Mouse (Mus musculus): Measurements from ENCODE around the gene Tmem243. TPM values are rescaled to one million over a fixed set of nuclear protein-coding genes. Genes with fewer than 3 reads are reported as not detected.

Gene Tmem243
- polyA plus RNA-seq, 1 experiment = 20.8 TPM

DNA sequence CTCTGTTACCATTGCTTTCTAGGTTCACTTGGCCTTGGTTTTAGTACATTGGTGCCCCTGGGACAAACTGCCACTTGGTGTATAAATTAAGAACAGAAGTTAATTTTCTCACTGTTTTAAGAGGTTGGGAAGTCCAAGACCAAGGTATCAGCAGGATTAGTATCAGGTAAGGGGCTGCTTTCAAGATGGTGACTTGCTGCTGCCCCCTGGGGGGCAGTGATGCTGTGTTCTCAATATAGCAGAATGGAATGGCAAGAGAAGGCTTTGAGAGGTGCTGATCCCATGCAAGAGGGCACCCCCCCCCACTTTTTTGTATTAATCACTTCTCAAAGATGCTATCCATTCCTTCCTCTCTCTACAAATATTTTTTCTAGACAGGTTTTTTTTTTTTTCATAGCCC lies 9.1 kb downstream of the Tmem243 start:
- no peaks in the 10 kb centered on the region for H3K27me3 ChIP-seq (ENCODE audit: control insufficient read depth, insufficient read depth, low read length)
- H3K4me1 ChIP-seq (ENCODE audit: control insufficient read depth, insufficient read depth, low read length) = peaks cover 1% of the 10 kb centered on the region
- no peak for DNase-seq
- H3K4me3 ChIP-seq (replicated peaks; ENCODE audit: insufficient read depth, low read depth, low read length) = no peak overlapping the region
- TF ChIP-seq POLR2A (IDR thresholded peaks at IDR 0.05; ENCODE audit: borderline replicate concordance, insufficient read depth, low read length) = no peak
- TF ChIP-seq CTCF (IDR thresholded peaks at IDR 0.05; ENCODE audit: borderline replicate concordance, insufficient read depth, low read depth, low read length) = no peak
- no peak overlapping the region for H3K27ac ChIP-seq (ENCODE audit: insufficient read depth, low read length)

DNA sequence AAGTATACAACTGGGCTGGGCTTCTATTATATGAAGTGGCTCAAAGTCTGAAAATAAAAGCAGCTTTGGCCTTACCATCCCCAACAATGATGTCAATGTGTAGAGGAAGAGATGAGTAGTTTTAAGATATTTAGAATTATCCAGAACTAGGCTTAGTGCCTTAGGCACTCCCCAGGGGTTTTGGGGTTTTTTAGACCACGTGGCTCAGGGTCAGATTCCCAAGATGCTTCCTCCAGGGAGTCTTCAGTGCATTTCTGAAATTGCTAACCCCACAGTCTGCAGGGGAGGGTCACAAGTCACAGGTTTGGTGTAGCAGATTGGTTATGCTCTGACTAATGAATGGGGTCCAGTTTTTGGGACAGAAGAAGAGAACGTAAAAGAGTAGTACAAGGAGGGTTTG lies 10.8 kb downstream of the Tmem243 start:
- TF ChIP-seq CTCF (IDR thresholded peaks at IDR 0.05; ENCODE audit: borderline replicate concordance, insufficient read depth, low read depth, low read length) = no peak
- TF ChIP-seq POLR2A (IDR thresholded peaks at IDR 0.05; ENCODE audit: borderline replicate concordance, insufficient read depth, low read length) = no peak
- WGBS = 57% methylated on average over 2 of the region's 2 CpGs
- Histone ChIP-seq H3K27ac (ENCODE audit: insufficient read depth, low read length) (no peak overlapping the region), H3K4me1 (ENCODE audit: control insufficient read depth, insufficient read depth, low read length) (peaks cover 6% of the 10 kb centered on the region), H3K4me3 (replicated peaks; ENCODE audit: insufficient read depth, low read depth, low read length) (no peak overlapping the region), H3K27me3 (ENCODE audit: control insufficient read depth, insufficient read depth, low read length) (no peaks in the 10 kb centered on the region)
- DNase-seq = no peak

DNA sequence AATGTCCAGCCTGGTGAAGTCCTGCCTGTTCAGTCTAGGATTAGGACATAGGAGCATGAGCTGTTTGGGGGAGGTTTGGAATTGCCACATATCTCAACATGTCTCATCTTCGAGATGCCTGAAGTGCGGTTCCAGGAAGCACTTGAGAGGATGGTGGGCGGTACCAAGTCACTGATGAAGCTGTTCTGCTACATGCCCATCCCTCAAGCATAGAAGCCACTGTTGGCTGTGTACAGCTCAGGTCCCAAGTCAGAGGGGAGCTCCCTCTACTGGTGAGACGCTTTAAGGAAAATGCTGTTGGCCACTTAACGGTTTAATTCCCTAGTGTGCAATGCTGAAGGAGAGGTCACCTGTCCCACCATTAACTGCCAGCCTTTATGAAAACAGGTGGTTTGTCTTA lies 11.3 kb downstream of the Tmem243 start:
- DNase-seq = peak; percentile 40 to 46
- no peaks in the 10 kb centered on the region for H3K27me3 ChIP-seq (ENCODE audit: control insufficient read depth, insufficient read depth, low read length)

DNA sequence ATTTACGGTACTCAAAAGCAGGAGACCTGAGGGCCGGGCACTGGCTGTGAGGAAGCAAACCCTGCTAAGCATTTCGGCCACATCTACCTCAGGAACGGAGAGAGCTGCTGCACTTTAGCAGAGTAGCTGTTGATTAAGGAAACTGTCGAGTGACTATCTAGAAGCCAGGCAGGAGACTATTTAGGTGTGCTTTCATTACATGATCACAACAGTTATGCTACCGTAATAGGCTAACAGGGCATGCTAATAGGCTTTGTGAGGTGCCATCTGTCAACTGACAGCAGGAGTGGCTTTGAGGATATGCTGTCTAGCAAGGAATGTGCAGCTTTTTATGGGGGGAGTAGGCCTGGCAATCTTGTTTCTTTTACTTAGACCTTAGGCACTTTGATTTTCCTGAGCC lies 13.7 kb downstream of the Tmem243 start:
- Histone ChIP-seq H3K4me1 (ENCODE audit: control insufficient read depth, insufficient read depth, low read length) (peaks cover 6% of the 10 kb centered on the region), H3K27me3 (ENCODE audit: control insufficient read depth, insufficient read depth, low read length) (no peaks in the 10 kb centered on the region), H3K4me3 (replicated peaks; ENCODE audit: insufficient read depth, low read depth, low read length) (no peak overlapping the region), H3K27ac (ENCODE audit: insufficient read depth, low read length) (no peak overlapping the region)
- TF ChIP-seq CTCF (IDR thresholded peaks at IDR 0.05; ENCODE audit: borderline replicate concordance, insufficient read depth, low read depth, low read length) (no peak), POLR2A (IDR thresholded peaks at IDR 0.05; ENCODE audit: borderline replicate concordance, insufficient read depth, low read length) (no peak)
- DNase-seq = peak in 1 of 2 experiments; percentile 54
- 13% methylated on average over 6 of the region's 6 CpGs for WGBS

More for the DNA sequence above, 11.3 kb downstream of the Tmem243 start:
- no peak for TF ChIP-seq POLR2A (IDR thresholded peaks at IDR 0.05; ENCODE audit: borderline replicate concordance, insufficient read depth, low read length)
- peak; percentile 75 for TF ChIP-seq CTCF (IDR thresholded peaks at IDR 0.05; ENCODE audit: borderline replicate concordance, insufficient read depth, low read depth, low read length)
- no peak overlapping the region for H3K4me3 ChIP-seq (replicated peaks; ENCODE audit: insufficient read depth, low read depth, low read length)
- H3K4me1 ChIP-seq (ENCODE audit: control insufficient read depth, insufficient read depth, low read length) = peaks cover 6% of the 10 kb centered on the region
- 18% methylated on average over 5 of the region's 5 CpGs for WGBS
- no peak overlapping the region for H3K27ac ChIP-seq (ENCODE audit: insufficient read depth, low read length)

DNA sequence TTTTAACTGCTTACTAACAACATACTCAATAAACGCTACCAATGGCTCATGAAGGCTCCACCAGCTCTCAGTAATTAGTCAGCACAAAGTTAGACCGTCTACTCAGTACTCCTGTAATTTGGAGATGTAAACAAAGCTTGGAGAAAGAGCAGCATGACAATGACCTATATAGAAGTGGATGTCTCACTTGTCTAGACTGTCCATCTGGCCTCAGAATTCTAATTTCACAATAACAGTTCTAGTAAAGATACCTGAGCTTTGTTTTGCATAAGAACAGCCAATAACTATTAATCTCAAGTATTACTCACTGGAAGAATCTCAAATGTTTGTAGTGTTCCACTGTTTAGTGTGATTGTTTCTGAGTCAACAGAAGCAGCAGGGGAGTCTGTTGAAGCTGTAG lies 23.7 kb downstream of the Tmem243 start:
- TF ChIP-seq CTCF (IDR thresholded peaks at IDR 0.05; ENCODE audit: borderline replicate concordance, insufficient read depth, low read depth, low read length) = no peak
- no peak for TF ChIP-seq POLR2A (IDR thresholded peaks at IDR 0.05; ENCODE audit: borderline replicate concordance, insufficient read depth, low read length)
- no peak for DNase-seq
- Histone ChIP-seq H3K27ac (ENCODE audit: insufficient read depth, low read length) (no peak overlapping the region), H3K27me3 (ENCODE audit: control insufficient read depth, insufficient read depth, low read length) (no peaks in the 10 kb centered on the region), H3K4me3 (replicated peaks; ENCODE audit: insufficient read depth, low read depth, low read length) (no peak overlapping the region), H3K4me1 (ENCODE audit: control insufficient read depth, insufficient read depth, low read length) (no peaks in the 10 kb centered on the region)
- WGBS = 46% methylated on average over 2 of the region's 2 CpGs

DNA sequence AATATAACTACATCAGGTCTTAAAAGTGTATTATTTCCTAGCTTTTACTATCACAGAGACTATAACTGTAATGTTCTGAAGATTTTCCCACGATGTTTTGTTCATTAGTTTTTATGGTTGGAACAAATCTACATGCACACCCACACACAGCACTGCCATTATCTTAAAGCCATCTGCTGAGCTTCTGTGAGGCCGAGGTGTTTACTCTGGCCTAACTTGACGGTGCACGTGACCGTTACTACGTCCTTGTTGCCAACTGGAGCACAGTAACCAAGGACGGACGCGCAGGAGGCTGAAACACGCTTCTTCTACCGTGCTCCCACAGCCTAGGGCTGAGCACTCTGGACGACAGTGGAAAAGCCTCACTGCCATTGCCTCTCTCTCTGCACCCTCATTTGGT lies 28.1 kb downstream of the Tmem243 start:
- Histone ChIP-seq H3K27ac (ENCODE audit: insufficient read depth, low read length) (no peak overlapping the region), H3K4me1 (ENCODE audit: control insufficient read depth, insufficient read depth, low read length) (no peaks in the 10 kb centered on the region), H3K27me3 (ENCODE audit: control insufficient read depth, insufficient read depth, low read length) (no peaks in the 10 kb centered on the region), H3K4me3 (replicated peaks; ENCODE audit: insufficient read depth, low read depth, low read length) (no peak overlapping the region)
- no peak for DNase-seq
- 75% methylated on average over 12 of the region's 12 CpGs for WGBS
- TF ChIP-seq POLR2A (IDR thresholded peaks at IDR 0.05; ENCODE audit: borderline replicate concordance, insufficient read depth, low read length) (no peak), CTCF (IDR thresholded peaks at IDR 0.05; ENCODE audit: borderline replicate concordance, insufficient read depth, low read depth, low read length) (no peak)

DNA sequence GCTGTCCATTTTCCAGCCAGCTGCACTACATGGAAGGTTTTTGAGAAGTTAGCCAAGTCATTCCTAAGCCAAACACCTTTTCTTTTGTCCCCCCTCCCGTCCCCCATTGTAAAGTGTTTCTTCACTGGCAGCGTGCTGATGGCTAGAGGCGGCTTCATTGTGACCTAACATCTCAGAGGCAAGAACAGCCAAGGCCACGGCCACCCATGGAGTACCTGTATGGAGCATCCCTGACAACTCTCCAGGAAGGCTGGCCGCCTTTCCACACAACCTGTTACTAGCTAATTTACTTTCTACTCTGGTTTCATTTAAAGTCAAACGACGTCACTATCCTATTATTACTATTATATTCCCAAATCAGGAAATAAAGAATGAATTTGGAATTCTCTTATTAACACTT lies 31.3 kb downstream of the Tmem243 start:
- Histone ChIP-seq H3K4me1 (ENCODE audit: control insufficient read depth, insufficient read depth, low read length) (no peaks in the 10 kb centered on the region), H3K4me3 (replicated peaks; ENCODE audit: insufficient read depth, low read depth, low read length) (no peak overlapping the region), H3K27me3 (ENCODE audit: control insufficient read depth, insufficient read depth, low read length) (no peaks in the 10 kb centered on the region), H3K27ac (ENCODE audit: insufficient read depth, low read length) (no peak overlapping the region)
- TF ChIP-seq CTCF (IDR thresholded peaks at IDR 0.05; ENCODE audit: borderline replicate concordance, insufficient read depth, low read depth, low read length) = no peak
- no peak for TF ChIP-seq POLR2A (IDR thresholded peaks at IDR 0.05; ENCODE audit: borderline replicate concordance, insufficient read depth, low read length)
- 9% methylated on average over 7 of the region's 7 CpGs for WGBS
- DNase-seq = peak; percentile 61 to 72

DNA sequence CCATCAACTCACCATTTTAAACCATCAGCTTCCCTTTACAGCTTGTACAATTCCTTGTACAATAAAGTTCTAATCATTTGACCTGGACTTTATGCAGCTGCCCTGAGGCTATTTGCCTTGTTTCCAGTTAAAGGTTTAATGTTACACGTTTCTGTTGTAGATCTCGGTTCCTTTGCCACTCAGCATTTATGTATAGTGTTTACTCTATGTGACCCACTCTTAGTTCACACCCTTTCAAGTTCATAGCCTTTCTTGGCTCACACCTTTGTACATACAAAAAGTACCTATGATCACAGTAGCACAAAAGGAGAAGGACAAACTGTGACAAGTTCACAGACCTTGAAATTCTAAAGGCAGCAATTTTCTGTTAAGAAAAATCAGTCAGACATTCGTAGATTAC lies 35.1 kb downstream of the Tmem243 start:
- TF ChIP-seq CTCF (IDR thresholded peaks at IDR 0.05; ENCODE audit: borderline replicate concordance, insufficient read depth, low read depth, low read length) (no peak), POLR2A (IDR thresholded peaks at IDR 0.05; ENCODE audit: borderline replicate concordance, insufficient read depth, low read length) (no peak)
- Histone ChIP-seq H3K27ac (ENCODE audit: insufficient read depth, low read length) (no peak overlapping the region), H3K4me3 (replicated peaks; ENCODE audit: insufficient read depth, low read depth, low read length) (no peak overlapping the region), H3K27me3 (ENCODE audit: control insufficient read depth, insufficient read depth, low read length) (no peaks in the 10 kb centered on the region), H3K4me1 (ENCODE audit: control insufficient read depth, insufficient read depth, low read length) (no peaks in the 10 kb centered on the region)
- no peak for DNase-seq
- WGBS = 91% methylated on average over 3 of the region's 3 CpGs

Data from cerebellum, adult 2 months (tissue).